Mouse (Mus musculus) liver, postnatal 0 days (tissue): ENCODE results near the gene Gm15217.

Source experiments
- CTCF ChIP-seq: sonication (generic); IDR thresholded peaks from 2 replicates; pipeline ENCODE4 v1.5.1; 2016; ENCODE audit warnings: antibody characterized with exemption, low read depth
- EP300 ChIP-seq: IDR thresholded peaks from 2 replicates; pipeline ENCODE4 v1.6.1; 2016; ENCODE audit warnings: antibody characterized with exemption, low read depth, mild to moderate bottlenecking

GRCm38 (mm10) chr14:46363209-46363608, 16.0 kb upstream of the Gm15217 start:
- peak; percentile 37; the same call in 1 of the 2 replicates for TF ChIP-seq CTCF
- no peak for TF ChIP-seq EP300
